ENCODE assay signal across 14 mouse cellular contexts in the genomic region with DNA sequence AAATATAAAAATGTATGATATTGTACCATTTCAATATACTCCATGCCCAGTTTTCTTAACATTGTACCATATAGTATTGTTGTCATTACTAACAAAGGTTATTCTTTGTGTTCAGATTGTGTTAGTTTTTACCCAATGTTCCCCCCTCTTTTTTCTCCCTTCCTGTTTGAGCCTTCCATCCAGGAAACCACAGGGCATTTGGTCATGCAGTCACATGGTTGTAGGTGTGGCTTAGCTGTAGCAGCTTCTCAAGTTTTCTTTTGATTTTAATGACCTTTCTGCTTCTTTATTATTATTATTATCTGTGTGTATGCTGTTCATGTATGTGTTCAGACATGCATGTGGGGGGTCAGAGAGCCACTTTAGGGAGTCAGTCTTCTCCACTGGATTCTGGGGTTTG.
"Had no signal": no experiment of that assay in that cellular context is flagged by ENCODE, and none has a peak within 500 bp of the region (broad histone marks: within the 10 kb centered on the region; RNA-seq: fewer than 3 reads in every experiment).

No protein-coding gene starts in this region.

- H3K27me3 ChIP-seq: limb, embryonic 13.5 days; midbrain, embryonic 12.5 days had no signal

- ATAC-seq: midbrain, embryonic 16.5 days had no signal

- H3K27ac ChIP-seq: kidney, postnatal 0 days; layer of hippocampus, adult 2 months; limb, embryonic 13.5 days; liver, embryonic 14.5 days; midbrain, embryonic 12.5 days had no signal

- DNase-seq: kidney, adult 11 months; kidney, adult 9 months; kidney, postnatal 36 days; left cerebral cortex, postnatal 4 days; lung, adult 18-20 months; right cerebral cortex, adult 18-20 months; thymus, adult 18-20 months; thymus, postnatal 14 days had no signal

- H3K4me1 ChIP-seq: limb, embryonic 13.5 days; midbrain, embryonic 12.5 days had no signal

- H3K4me3 ChIP-seq: layer of hippocampus, adult 2 months; limb, embryonic 13.5 days; midbrain, embryonic 12.5 days had no signal

- H3K9me3 ChIP-seq: limb, embryonic 13.5 days; midbrain, embryonic 12.5 days had no signal

- H3K4me2 ChIP-seq: limb, embryonic 13.5 days; midbrain, embryonic 12.5 days had no signal

- H3K9ac ChIP-seq: limb, embryonic 13.5 days; liver, embryonic 14.5 days; midbrain, embryonic 12.5 days had no signal
